Mouse (Mus musculus) adrenal gland, postnatal 36 days (tissue): ENCODE measurements around the gene Hsd17b12. TPM values are rescaled to one million over a fixed set of nuclear protein-coding genes. Genes with fewer than 3 reads are reported as not detected.
A peak's percentile ranks its signal among the peaks of the same experiment; 100 is the strongest.

ENCODE experiments used
- DNase-seq, 2 experiments: peaks; one replicate each; pipeline ENCODE4 v3.0.0; 2021; ENCODE audit warnings: mixed read lengths in 1 of 2
- microRNA-seq: library from miRNA; unstranded; fragments of <30 nt; microRNA quantifications from one replicate; pipeline ENCODE4 v1.2.0, GENCODE M21; 2021
- total RNA-seq, 2 experiments: library from RNA; stranded (reverse); gene quantifications; 2 replicates each; pipeline ENCODE4 v1.2.3; 2021

The Hsd17b12 gene
- total RNA-seq, 2 experiments from 2014 or later, result 193 to 206 TPM

DNA sequence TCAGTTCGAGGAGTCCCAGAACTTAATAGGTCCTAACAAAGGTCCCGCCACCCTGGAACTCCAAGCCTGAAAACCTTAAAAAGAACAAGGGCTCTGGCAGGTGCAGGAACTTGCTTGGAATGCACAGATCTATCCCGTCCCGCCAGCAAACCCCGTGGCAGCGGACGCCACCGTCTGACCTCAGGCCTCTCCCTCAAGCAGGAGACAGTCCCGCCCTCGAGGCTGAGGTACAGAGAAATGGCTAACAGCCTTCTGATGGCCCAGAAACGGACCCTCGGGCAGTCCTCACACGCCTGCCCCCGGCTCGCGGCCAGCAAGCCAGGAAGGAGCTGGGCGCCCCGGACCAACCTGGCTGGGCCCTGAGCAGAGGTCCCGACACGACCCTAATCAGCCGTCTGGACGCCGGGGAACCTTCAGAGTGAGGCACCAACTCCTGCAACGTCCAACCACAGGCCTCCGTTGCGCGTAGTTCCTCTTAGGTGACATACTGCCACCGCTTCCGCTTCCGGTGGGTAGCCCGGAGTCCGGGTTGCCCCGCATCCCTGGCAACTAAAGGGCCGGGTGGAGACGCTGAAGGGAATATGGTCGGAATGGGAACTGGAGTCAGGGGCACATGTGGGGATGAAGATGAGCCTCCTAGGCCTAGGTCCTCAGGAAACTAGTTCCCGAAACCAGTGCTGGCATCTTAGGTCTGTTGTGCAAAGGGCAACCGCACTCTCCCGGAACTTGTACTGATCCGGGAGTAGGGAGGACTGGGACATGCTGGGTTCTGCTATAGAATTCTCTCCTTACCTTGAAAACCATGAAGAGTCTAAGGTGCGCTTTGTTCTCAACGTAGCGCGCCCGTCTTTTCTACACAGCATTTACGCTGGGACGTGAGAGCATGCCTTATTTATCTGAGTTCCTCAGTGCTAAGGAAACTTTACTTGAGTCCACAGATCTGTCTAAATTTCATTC is 147.2 kb downstream of the Hsd17b12 start, which contains the start of gene Alkbh3:
Gene Alkbh3, minus strand, starts transcription at position 473 of the 957 bp plus-strand sequence.
- DNase-seq, result peak; percentile 93 to 94

DNA sequence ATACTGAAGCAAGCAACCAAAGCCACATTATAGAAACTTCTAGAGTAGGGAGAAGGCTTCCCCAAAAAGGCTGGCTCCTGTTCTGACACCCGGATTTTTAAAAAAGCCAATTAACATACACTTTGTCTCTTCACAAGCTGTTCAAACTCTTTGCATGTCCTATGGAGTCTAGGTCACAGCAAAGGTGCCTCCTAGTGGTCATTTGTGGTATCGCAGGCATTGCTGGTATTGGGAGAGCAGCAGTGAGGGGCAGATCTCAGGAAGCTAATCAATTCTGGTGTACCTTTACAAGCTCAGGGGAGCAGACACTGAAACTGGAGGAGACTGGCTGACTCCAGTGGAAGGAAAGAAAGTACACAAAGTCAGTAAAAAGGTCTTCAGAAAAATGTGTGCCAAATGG is 155.4 kb downstream of the Hsd17b12 start:
- DNase-seq, result peak; percentile 88 to 89

DNA sequence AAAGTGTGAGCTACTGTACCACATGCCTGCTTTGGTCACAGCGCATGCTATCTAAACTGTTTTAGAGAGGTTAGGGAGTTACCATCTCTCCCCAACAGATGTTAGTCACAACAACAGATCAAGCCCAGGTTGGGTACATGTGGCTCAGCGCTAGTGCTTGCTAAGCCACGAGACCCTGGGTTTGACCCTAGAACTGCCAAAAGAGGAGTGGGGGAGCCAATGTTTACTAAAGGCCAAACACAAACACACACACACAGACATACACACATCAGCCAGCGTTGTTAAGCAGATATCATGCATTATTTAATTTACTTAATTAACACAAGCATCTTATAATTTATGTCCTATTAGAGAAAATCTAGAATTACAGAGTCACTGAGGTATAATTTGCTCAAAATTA is 155.8 kb downstream of the Hsd17b12 start:
- no peak for DNase-seq

DNA sequence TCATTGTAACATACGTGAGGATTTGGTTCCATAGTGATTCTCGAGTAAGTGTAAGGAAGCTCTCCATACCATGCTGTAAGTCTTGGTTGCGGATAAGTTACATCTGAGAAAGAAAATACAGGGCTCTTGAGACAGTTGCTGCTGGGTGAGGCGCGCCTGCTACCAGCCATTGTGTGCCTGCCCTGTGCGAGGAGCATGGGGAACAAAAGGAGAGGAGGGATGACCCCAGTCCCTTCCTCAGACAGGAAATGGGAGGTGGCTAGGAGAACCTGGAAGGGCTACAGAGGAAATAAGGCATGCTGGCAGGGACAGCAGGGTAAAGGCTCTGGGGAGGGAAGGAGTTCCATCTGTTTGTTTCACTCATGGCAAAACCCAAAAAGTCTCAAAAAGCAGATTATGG is 156.4 kb downstream of the Hsd17b12 start:
- peak; percentile 16 to 20 for DNase-seq

DNA sequence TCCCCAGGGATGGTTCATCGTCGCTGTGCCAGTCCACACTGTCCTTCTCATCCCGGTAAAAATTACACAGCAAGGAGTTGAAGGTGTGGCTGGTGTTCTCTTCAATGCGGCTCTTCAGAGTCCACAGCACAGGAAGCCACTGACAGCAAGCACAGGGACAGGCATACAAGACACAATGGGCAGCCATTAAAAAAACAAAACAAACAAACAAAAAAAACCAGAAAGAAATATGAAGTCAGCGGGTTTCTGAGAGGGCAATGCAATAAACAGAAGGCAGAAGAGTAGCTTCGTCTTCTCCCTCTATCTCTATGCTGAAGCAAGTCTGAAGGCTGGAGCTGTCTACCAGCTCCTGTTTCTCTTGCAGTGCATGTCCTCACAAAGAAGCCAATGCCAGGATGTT is 161.5 kb downstream of the Hsd17b12 start, which contains the start of gene Gm27027:
Gene Gm27027, minus strand, starts transcription at position 101 of the 400 bp plus-strand sequence.
- DNase-seq, result no peak

DNA sequence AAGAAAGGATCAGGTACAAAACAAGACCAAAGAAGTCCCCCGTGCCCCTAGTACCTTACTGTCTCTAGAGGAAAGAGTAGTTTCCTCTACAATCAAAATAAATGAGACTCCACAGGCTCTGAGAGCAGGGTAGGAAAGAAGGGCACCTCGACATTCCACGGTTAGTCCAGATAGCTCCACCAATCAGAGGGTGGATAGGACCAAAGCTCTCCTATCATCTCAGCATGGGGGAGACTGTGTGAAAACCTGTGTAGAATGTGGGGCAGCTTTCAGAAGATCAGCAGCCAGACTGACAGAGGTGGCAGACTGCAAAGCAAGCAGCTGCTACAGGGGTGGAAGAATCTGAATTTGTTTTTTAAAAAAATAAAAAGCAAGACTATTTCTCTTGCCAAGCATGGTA is 165.0 kb downstream of the Hsd17b12 start:
- no peak for DNase-seq

DNA sequence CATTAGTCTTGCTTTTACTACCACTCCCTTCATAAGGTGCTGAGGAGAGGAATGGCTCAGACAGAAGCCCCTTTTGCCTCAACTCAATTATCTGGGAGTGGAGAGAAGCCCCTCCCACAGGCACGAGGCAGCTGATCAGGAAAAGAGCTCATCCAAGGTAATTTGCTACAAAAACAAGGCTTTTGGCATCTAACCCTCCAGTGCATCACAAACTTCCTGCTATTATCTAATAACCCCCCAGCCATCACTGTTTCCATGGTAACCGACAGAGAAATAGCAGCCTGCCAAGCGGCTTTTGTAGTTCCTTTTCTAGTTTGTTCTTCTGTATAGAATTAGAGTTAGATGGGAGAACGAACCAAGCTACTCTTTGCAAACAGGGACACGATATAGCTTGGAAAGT is 165.5 kb downstream of the Hsd17b12 start:
- DNase-seq, result peak; percentile 20 to 37

DNA sequence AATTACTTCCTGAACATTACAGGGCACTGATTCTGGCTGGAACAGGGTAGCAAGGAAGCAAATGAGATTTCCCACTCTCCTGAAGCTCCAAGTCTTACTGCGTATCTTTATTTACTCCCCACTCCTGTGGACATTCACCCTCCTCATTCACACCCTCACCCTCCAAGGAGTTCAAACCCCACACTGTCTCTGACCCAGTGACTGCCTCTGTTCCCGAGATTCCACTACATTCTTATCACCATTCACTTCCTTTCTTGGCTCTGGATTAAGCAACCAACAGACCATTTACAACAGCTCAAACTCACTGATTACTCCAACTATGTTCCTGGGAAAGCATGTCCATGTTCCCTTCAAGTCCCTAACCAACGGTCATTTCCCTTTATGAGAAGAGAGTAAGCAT is 166.4 kb downstream of the Hsd17b12 start:
- no peak for DNase-seq

DNA sequence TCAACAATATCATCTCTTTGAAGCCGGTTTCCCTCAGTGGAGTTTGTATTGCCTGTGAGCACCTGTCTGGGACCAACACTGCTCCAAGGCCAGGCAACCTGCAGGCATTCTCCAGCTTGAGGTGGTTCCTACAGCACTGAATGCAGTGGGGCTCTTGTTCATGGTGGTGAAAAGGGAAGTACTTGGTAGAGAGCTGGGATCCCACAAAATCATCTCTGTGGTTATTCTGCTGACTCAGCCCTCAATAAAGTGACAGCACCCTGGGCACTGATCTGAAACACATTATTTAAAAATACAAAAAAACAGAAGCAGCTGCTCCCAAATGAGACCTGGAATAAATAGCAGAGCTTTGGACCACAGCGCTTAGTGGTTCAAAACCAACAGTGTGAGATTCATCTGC is 169.3 kb downstream of the Hsd17b12 start:
- no peak for DNase-seq

Small RNA genes lying within 50 kb of the gene (microRNA-seq; reads per million reads assigned to microRNA genes)
- gene Gm23630, result not detected

Other genes starting within 250 kb of the Hsd17b12 start
- gene Gm13889, start 200.8 kb downstream of the Hsd17b12 start, total RNA-seq, result 10 to 100 TPM; 30.9 to 72.6 TPM
- gene Gm27027, start 161.6 kb downstream of the Hsd17b12 start, total RNA-seq, result not detected
- gene Alkbh3, start 147.2 kb downstream of the Hsd17b12 start, total RNA-seq, result 10 to 100 TPM; 38.6 to 53.1 TPM
- gene Ttc17, start 248.7 kb upstream of the Hsd17b12 start, total RNA-seq, result 10 to 100 TPM; 34.7 to 40.7 TPM